Mouse (Mus musculus): Measurements from ENCODE around the gene Smim14.
A peak's percentile ranks its signal among the peaks of the same experiment; 100 is the strongest.
"Not testable (repeated sequence)": the region's sequence is repeated elsewhere in the genome, so short reads cannot be mapped to it uniquely, and the experiment has no call there.

Smim14 gene

DNA sequence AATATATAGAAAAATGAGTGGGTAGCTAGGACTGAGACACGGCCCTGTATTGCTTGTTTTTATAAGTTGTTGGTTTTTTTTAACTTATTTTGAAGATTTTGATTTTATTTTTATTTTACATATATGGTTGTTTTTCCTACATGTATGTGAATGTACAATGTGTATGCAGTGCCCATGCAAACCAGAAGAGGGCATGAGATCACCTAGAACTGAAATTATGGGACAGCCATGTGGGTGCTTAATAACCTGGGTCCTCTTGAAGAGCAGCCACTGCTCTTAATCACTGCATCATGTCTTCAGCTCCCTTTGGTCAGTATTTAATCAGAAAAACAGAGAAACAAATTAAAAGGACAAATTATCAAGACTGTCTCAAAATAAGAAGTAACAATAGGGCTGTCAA lies 15.2 kb downstream of the Smim14 start:
- DNase-seq (ENCODE audit: low spot score), result no peak

DNA sequence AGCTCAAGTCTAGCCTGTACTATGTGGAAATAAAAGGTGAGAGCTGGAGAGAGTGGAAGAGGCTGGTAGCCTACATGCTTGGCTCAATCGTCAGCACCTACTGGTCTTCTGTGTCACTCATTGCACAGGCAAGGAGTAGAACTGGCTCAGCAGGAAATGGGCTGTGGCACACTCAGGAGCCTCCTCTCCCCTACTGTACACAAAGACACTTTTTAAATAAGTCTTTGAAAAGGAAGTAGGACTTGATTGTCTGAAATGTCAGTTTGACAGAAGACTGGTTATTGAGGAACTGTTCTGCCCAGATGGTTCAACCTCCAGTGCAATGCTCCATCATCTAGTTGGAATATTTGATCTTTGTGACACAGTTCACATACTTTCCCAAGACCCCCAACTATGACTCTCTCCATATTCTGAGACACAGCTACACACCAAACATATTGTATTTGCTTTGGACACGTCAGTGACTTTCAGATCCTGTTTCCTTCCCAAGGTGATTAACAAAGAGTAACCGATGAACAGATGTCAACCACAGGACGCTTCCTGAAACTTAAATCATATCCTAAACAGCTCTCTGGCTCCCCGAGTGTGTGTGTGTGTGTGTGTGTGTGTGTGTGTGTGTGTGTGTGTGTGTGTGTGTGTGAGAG lies 22.2 kb downstream of the Smim14 start:
- DNase-seq (ENCODE audit: low spot score), result no peak

DNA sequence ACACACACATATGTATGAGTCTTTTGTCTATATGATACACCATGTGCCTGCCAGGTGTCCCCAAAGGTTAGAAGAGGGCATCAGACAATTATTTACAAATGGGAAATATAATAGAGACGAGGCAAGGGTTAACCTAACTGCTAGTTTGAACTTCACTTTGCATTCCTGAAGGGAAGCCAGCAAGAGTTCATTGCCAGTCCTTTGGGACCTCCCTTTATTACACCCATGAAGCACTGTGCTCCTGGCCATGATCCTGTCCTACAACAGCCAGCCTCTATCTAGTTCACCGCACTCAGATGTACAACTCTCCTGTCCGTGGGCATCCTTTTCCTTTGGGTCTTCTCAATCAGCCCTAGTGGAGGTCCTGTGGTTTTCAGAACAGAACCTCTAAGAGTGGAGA lies 23.5 kb downstream of the Smim14 start:
- DNase-seq (ENCODE audit: low spot score), result no peak

DNA sequence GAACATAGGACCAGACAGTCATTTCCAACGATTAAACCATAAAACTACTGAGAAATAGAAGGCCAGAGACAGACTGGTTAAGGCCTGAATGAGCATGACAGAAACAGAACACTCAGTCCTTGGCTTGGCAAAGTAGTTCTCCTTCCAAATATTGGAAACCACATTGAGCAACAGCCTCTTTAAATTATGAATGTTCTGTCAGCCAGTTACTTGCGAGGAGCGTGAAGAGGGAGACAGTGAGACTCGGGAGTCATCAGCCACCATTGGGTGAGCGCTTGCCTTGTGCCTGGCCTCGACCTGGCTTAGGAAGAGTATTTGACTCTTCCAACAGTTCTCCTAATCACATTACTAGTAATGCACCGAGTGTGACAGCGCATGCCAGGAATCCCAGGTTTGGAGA lies 28.6 kb downstream of the Smim14 start:
- no peak for DNase-seq (ENCODE audit: low spot score)

DNA sequence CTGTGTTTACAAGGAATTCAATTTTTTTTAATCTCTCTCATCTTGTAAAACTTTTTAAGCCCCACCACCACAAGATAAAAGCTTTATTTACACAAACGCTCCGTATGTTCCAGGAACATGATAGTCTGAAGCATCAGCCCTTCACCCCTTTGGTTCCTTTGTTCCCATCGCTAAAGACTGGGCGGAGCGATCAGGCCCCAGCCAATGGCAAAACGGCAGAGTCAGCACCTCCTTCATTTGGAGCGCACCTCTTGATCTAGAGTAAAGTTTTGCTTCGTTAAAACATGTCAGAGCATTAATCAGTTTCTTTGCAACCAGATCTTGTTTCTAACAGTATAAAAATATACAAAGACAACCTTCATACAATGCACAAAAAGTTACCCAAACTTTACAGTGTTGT lies 31.2 kb downstream of the Smim14 start:
- DNase-seq (ENCODE audit: low spot score), result no peak

DNA sequence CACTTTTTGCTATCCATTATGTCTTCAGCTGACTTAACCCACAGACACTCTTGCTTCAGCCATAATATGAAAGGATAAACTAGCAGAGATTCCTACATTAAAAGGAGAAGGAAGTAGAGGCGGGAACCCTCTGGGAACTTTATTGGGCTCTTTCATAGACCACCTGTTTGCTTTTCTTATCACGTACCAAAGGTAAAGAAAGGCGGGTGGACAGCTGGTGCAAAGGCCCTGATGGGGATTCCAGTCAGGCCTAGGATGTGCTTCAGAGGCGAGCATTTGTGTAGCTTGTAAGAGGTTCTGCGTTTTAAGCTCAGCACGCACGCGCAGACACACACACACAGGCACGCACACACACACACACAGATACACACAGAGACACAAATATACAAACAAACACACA lies 35.6 kb downstream of the Smim14 start:
- no peak for DNase-seq (ENCODE audit: low spot score)

DNA sequence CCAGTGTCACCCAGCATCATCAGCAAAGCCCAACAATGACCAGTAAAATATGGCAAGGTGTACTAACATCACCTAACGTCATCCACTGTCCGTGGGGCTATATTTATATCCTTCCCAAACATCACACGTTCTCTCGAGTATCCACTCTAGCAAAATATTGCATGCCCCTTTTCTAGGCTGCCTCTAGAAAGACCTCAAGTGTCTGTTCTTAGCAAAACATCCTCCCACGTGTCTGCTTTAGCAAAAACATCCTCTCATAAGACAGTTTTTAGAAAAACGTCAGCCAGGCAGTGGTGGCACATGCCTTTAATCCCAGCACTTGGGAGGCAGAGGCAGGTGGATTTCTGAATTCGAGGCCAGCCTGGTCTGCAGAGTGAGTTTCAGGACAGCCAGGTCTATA lies 36.8 kb downstream of the Smim14 start:
- no peak for DNase-seq (ENCODE audit: low spot score)

DNA sequence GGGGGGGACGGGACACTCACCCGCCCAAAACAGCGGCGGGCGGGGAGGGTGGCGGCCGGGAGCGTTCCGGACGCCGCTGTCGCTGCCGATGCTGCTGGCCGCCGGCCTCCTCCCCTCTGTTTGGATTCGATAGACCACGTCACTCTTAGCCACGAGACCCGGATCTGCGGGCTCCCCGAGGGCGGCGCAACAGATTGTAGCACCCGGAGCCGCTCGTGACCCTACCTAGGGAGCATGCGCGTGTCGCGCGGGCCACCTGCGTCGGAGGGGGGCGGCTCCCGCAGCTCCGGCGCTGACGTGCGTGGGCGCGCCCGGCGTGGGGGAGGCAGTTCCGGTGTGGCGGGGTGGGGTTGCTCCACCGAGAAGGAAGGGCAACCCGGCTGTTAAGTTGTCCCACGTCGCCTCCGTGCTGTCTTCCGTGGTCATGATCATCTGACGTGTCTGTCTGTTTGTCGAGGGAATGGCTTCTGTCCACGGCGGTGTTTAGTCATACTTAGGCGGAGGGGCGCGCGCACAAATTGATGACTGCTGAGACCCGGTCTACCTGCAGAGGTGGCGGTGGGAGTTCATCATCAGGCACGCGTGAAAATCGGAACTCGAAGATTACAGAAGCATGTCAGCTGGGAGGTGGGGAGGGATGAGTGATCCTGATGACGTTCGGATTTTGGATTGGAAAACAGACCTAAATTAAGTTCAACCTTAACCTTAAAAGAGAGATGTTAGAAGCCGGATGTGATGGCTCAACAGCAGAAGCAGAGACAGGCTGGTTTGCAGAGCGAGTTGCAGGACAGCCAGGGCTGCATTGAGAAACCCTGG lies 44.1 kb downstream of the Smim14 start, which contains the start of gene Gm43552:
Gene Gm43552, minus strand, starts transcription at position 118 of the 816 bp plus-strand sequence.
- DNase-seq (ENCODE audit: low spot score), result peak; percentile 81

DNA sequence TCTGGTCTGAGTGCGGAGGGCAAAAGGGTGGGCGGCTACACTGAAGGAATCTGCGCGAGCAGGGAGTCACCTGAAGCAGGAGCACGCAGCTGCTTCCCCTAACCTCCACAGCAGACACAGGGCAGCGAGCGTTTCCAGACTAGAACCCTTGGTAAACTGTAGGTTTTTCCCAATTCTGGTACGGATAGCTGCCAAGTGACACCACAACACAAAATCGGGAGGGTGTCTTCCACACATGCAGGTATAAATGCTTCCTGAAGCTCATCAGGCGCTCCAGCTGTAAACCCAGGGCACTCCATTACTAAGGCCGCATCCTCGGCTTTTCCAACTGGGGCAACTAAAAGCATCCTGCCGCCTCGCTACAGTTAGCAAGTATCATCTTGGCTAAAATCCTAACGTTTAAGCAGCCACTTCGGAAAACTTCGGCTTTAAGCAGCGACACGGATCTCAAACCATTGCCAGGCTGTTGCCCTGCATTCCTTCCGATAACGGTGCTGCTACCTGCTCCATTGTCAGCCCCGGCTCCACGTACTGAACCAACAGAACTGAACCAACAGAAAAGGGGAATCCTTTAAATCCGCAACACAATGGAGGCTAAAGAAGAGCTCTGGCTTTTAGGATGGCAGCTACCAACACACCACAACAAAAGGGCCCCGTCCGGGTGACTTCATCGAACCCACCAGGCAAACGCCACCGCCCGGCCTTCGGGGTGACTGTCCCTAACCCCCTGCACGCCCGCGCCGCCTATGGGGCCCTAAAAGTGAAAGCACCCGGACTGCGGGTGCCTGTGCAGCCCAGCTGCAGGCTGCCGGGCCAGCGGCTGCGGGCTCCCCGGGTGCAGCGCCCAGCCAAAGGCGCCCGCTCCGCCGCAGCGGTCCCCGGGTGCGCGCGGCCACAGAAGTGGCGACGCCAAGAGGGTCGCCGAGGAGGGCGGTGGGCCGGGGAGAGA lies 44.9 kb downstream of the Smim14 start:
- peak; percentile 39 for DNase-seq (ENCODE audit: low spot score)

DNA sequence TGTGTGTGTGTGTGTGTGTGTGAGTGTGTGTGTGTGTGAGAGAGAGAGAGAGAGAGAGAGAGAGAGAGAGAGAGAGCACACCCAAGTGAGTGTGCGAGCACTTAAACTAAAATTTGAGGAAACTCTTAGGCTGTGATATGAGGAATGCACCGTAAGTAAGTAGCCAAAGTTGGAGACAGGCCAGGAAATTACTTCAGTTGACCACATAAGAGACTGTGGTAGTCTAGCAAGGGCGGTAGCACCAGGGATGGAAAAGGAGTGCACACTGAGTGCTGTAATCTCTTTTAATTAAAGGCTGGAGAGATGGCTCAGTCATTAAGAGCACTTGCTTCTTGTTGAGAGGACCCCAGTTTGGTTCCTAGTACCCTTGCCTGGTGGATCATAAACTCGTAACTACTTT lies 47.2 kb downstream of the Smim14 start:
- no peak for DNase-seq (ENCODE audit: low spot score)

DNA sequence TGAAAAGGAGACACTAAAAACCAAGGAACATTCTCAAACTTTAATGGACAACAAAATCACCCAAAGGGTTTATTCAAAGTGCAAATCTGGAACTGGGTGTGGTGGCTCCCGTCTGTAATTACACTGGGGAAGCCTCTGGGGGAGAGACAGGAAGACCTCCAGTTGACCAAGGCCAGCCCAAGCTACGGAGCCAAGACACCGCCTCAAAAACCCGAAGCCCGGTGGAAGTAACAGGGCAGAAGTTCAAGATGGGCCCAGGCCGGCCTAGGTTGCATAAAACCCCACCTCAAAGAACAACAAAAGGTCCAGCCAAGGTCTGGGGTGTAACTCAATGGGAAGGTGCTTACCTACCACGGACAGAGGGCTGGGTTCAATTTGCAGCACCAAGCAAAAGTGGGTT lies 48.3 kb downstream of the Smim14 start:
- DNase-seq (ENCODE audit: low spot score), result no peak

DNA sequence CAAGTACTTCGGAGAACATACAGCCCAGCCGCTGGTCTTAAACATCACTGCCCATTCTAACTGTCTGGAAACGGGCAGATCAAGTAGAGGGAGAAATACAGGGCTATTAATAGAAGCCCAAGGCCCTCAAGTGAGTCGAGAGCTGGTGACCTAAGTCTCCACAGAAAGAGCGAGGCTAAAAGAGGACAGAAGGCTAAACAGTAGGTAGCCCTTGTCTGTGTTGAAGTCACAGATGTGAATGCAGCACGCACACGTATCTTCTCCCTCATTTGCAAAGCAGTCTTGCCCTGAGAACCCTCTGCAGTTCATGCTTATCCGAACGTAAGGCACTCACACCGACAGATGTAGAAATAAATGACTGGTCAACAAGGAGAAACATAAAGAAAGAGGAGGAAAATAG lies 49.6 kb downstream of the Smim14 start:
- no peak for DNase-seq (ENCODE audit: low spot score)

DNA sequence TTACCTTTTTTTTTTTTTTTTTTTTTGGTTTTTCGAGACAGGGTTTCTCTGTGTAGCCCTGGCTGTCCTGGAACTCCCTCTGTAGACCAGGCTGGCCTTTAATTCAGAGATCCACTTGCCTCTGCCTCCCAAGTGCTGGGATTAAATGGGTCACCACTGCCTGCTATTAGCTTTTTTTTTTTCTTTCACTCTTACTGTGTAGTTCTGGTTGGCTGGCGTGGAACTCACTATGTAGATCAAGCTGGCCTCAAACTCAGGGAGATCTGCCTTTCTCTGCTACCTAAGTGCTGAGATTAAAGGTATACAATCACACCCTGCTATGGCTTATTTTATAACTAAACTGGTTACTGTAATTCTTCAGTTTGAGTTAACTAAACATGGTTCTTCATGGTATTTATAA lies 50.5 kb downstream of the Smim14 start:
- DNase-seq (ENCODE audit: low spot score), result no peak

DNA sequence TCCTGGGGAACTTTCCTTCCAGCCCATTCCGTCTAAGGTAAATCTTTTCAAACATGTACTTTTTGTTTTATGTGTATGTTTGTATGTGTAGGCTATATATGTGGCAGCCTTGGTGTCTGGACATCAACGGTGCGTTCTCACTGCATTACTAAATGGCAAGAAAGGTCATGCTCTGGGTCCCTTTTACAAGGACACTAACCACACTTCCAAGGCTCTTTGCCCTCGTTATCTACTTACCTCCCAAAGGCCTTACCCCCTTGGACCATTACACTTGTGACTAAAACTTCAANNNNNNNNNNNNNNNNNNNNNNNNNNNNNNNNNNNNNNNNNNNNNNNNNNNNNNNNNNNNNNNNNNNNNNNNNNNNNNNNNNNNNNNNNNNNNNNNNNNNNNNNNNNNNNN lies 54.0 kb downstream of the Smim14 start:
- no peak for DNase-seq (ENCODE audit: low spot score)

DNA sequence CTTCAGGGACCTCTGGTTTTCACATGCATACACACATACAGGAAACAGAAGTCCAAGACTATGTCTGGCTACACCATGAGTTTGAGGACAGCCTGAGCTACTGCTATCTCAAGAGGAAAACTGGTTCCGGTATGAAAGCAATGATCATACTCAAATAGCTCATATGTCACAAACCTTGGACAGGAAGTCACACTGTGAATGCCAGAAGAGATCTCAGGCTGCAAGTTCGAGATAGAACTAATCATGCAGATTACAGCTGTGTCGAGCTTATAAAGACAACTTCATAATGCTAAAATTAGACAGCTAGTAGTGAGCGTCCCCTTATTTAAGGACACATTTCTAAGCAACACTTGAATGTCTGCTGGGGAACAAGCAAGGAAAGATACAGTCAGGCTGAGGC lies 56.5 kb downstream of the Smim14 start:
- DNase-seq (ENCODE audit: low spot score), result no peak

DNA sequence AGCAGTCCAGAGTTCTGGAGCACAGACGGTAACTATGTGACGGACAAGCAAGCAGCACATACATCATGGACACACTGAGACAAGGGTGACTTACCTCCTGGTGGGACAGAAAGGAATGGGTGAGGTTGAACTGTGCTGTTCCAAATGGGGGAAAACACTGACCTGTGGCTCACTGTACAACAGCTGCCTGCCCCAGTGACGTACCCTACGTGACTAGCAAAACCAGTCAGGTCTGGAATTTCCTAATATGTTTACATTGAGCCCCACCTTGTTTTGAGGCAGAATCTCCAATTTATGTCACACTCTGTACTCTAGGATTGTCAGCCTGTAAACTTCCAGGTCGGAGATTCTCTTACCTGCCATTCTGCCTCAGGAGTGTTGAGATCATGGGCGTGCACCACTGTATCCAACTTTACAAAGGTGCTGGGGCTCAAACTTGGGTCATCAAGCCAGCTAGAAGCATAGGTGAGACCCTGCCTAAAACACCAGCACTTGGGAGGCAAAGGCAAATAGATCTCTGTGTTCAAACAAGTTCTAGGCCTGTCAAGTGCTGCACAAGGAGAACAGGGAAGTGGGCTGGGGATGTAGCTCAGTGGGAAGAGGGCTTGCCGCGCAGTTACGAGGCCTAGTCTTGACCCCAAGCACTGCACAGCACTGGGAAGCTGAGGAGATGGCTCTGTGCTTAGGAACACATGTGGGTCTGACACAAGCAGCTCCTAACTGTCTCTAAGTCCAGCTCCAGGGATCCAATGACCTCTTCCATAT lies 57.1 kb downstream of the Smim14 start:
- DNase-seq (ENCODE audit: low spot score), result no peak

DNA sequence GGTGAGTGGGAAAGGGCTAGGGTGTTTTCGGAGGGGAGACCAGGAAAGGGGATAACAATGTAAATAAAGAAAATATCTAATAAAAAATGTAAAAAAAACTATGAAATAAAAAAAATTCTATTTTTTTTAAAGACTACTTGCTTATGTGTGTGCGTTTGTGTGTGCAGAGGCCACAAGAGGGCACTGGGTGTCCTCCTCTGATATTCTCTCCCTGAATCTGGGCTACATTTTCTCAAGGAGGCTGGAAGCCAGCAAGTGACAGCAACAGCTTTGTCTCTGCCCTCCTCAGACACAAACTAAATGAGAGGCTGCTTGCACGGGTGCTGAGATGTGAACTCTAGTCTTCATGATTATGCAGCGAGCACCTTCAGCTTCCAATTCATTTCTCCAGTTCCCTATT lies 58.8 kb downstream of the Smim14 start:
- DNase-seq (ENCODE audit: low spot score), result no peak

DNA sequence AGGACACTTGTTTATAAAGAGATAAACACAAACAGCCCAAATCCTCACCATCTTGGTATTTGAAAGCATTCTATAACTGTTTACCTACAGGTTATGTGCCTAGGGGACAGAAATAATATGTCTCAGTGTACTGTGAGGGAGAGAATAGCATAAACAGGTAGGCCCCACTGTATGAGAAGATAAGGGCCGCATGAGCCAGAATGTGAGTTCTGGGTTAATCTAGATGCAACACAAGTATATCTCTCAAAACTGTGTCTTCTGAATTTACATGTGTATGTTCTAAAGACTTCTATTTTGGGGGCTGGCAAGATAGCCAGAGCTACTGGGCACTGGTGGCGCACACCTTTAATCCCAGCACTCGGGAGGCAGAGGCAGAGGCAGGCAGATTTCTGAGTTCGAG lies 60.2 kb downstream of the Smim14 start:
- DNase-seq (ENCODE audit: low spot score), result not testable (repeated sequence)

DNA sequence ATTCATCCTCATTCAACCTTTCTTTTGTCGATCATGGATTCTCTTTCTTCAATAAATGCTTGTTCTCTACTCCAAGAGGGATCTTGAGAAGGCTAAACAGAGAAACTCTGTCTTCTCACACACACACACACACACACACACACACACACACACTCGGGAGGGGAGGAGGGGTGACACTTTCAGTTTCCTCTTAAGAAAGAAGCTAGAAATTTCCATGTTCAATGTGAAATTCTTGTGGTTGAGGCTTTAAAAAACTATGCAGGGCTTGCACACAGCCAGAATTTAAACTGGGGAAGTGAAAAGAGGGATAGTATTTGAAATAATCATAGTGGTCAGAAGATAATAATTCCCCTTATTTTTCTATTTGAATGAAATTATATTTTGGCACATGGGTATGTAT lies 61.2 kb downstream of the Smim14 start:
- DNase-seq (ENCODE audit: low spot score), result no peak

DNA sequence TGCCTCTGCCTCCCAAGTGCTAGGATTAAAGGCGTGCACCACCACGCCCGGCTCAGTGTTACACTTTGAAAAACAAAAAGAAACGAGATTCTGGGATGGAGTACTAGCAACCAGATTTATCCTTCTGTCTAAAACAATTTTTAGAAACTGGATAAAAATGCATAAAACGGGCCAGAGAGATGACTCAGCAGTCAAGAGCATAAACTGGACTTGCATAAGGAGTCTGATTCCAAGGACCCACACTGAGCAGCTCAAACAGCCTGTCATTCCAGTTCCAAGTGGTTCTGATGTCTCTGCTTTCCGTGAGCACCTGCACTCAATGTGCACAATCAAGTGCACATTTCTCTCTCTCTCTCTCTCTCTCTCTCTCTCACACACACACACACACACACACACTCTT lies 67.2 kb downstream of the Smim14 start:
- no peak for DNase-seq (ENCODE audit: low spot score)

DNA sequence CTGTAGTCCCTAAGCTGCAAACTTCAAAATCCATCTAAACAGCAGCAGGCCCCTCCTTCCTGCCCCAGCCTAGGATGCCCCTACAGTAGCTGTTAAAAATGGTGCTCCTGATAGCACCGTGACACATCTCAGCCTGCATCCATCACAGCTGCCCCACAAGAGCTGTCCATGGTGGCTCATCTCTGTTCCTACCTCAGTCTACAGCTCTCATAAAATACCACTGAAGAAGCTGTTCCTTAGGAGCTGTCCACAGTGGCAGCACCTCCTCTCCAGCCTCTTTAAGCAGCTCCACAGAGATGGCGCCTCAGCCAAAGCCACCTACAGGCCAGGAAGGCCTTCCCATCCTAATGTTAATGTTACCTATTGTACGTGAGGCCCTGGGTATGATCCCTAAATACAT lies 70.1 kb downstream of the Smim14 start:
- DNase-seq (ENCODE audit: low spot score), result no peak

DNA sequence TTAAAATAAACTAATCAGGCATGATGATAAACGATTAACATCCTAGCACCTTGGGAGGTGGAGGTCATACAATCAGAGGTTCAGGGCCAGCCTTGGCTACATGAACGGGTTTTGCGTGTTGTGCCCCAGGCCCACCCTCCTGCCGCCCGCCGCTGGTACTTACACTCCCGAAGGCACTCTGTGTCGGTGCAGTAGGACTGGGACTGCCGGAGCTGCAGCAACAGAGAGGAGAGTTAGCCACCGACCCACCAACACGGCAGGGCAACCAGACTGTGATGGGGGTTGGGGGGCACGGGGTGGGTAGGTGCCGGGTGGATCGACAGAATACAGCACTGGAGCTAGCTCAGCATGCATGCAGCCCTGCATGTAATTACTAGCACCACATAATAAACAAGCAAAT lies 76.6 kb downstream of the Smim14 start:
- DNase-seq (ENCODE audit: low spot score), result no peak

Measured in ovary, postnatal 10 days (tissue).